Mouse (Mus musculus): ENCODE results near the gene Rab8a.

- TF ChIP-seq GATA1 (IDR thresholded peaks at IDR 0.05; ENCODE audit: borderline replicate concordance, low read length) (no peak), FLI1 (IDR thresholded peaks at IDR 0.05; ENCODE audit: low read length) (no peak)
These were observed 13.7 kb upstream of the Rab8a start for GRCm38 (mm10) chr8:72147266-72147665.

All from megakaryocyte, embryonic 14.5 days (primary cell).